Mouse (Mus musculus) layer of hippocampus, adult 11-12 months (tissue): ENCODE measurements at regions not wholly inside any gene's neighbourhood (a gene's known extent, or its start where the extent isn't known, plus 50 kb on each side); places are given as distances from the start of the nearest gene placed in this dataset.

Source experiments
- DNase-seq: peaks from one replicate; pipeline ENCODE4 v3.0.0; 2022; ENCODE audit warnings: low spot score

DNA sequence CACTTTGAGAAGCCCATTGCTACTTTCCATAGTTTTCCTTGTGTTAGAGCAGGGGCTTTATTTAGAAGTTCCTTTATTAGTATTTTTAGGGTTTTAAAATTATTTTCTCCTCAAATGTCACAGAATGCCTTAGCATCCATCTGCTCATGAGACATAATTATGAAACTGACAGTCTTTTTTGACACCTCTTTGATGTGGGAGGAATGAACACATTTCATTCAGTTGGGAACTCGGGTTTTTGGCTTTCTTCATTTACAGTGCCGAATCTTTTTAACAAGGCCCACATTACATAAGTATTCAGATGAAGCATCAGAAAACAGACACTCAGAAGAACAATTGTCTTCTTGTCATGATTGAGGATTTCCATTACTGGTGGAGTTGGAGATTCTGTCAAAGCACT is 843.6 kb downstream of the Lrrtm4 start:
- DNase-seq, result peak; percentile 21

DNA sequence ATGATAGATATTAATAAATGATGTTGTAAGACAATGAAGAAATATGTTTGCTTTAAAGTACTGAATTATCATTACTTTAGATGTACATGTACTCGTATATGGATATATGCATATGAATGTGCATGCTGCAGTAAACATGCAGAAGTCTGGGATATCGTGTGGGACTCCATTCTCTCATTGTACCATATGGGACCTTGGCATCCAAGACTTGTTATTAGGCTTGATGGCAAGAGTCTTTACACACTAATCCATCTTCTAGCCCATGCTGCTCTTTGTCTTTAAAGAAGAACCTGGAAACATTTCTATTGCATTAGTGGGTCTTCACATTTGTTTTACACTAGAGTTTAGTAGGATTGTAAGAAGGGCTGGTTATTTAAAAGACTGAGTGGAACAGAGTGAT is 844.1 kb downstream of the Lrrtm4 start:
- DNase-seq, result no peak

DNA sequence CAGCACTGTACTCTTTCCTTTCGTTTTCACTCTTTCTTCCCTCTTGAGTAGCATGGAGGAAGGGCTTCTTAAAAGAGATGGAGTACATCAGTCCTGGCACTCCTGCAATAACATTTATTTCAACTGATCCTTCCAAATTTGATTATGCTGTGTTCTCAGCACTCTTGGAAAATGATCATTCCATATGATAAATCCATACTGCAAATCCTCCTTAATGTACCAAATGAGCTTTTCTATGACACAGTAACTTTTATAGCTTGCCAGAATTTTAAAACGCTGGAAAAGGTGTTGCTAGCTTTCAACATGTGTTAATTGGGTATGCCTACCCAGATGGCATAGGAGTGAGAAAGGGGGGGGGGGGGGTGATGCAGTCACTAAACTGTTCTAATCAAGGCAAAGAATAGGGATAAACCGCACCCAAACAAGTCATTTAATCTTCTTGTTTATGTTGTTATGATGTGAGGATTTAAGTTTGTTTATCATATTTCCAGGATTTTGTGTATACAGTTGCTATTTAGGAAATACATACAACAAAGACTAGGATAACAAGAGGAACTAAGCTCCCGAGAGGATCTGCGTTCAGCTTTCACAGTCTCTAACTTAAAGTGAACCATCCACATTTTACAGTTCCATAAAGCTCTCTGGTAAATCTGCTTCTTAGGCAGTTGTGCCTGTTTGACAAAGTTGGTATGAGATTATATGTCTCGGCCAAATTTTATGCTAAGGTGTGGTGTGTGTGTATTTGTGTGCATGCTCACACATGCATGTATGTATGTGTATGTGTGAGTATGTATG is 847.3 kb downstream of the Lrrtm4 start:
- DNase-seq, result no peak

DNA sequence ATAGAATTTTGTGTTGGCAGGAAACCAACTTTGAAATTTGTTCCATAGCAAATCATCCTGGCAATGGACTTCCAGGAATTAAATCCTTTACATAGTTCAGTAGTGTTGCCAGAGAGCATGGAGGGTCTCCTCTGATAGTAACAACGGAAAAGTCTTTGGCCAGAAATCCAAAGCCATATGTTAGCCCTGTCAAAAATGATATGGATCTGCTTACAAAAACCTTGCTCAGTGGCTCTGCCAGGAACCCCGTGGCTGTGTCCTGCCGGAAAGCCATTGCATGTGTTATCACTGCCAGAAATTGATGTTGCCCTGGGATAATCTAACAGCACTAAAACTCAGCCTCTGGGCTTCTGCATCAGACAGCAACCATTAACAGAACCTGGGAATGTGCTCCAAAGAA is 866.7 kb downstream of the Lrrtm4 start:
- DNase-seq, result no peak

DNA sequence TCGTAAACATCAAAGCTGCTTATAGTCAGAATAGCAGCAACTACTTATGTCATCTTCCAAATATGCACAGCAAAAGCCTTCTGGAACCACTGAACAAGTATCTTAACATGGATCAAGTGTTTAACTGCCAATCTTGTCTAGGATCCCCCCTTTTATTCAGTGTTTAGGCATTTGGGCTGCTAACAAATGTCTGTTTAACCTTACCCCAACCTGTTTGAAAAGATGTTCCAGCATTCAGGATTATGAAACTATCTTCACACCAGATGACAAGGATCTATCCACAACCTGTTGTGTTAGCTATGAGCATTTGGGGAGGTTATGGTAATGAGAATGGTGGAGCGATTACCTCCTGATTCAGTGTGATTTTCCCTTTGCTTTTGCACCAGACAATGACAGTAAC is 886.5 kb downstream of the Lrrtm4 start:
- peak; percentile 32 for DNase-seq

DNA sequence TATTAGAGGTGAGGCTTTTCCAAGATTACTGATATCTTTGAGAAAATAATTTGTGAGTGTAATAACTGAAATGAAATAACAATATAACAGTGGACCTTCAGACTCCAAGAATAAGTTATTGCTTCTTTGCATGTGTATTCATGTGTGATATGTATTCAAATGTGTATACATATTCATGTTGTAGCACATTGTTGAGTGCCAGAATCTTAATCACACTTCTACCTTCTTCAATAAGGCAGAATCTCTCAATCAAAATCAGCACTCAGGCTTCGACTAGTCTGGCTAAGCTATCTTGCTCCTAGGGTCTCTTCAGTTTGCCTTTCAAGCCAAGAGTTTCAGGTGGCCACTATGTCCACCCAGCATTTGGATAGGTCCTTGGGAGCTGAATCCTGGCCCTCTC is 911.1 kb downstream of the Lrrtm4 start:
- no peak for DNase-seq

DNA sequence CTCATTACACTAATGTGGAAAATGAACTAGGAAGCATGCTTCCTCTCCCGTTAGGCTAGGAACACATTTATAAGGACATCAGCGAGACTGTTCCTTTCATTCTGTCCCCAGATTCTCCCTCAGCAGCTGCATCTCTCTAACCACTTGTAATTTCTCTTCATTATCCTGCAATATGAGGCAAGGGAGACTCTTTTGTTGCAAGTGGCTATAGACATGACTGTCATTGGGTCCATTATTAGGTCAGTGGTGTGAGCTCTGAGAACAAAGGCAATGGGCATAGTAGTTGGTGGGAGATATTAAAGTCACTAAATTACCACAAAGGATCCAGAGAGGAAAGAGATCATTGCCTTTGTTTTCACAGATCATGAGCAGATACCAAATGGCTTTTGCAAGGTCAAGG is 948.3 kb upstream of the Gcfc2 start:
- DNase-seq, result no peak

DNA sequence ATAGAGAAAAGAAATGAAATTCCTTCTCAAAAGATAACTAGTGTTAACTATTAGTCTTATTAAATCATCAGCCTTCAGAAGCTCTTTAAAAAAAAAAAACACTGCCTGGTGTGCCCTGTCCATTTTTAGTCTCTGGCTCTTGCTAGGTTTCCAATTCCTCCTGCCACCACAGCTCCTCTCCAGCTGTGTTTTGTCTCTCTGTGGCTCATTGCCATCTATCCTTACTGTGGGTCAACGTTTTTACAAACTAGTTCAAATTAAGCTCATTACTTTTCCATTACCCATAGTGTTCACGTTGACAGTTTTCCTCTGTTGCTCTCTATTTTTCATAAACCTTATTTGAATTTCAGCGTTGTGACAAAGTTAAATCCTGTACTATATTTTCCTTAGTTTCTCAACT is 930.0 kb upstream of the Gcfc2 start:
- DNase-seq, result no peak

DNA sequence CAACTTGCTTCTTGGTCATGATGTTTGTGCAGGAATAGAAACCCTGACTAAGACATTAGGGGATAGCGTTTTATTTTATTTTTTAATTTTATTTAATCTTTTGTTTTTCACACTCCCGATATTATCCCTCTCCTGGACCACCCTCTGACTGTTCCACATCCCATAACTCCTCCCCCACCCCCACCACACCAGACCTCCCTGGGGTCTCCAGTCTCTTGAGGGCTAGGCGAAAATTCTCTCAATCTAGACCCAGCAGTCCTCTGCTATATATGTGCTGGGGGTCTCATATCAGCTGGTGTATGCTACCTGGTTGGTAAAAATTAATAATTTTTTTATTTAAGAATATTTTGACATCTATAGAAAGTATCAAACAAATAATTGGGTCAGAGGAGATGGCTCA is 898.9 kb upstream of the Gcfc2 start:
- no peak for DNase-seq
